Mouse (Mus musculus): ENCODE measurements around the gene Ttll6. TPM values are rescaled to one million over a fixed set of nuclear protein-coding genes. Genes with fewer than 3 reads are reported as not detected.

Gene Ttll6
- total RNA-seq, 2 experiments from 2014 or later: 0.22 to 0.46 TPM

- no peak for TF ChIP-seq CTCF (conservative IDR thresholded peaks at IDR 0.05)
- Histone ChIP-seq H3K27ac (no peak within 1 kb of the TSS), H3K4me3 (no peak within 1 kb of the TSS)
- no peak for DNase-seq (ENCODE audit: low spot score in 2 of 2)
Measured at GRCm38 (mm10) chr11:96193521-96194400, 60.2 kb downstream of the Ttll6 start, which contains the start of gene Hoxb13. Gene Hoxb13, plus strand, starts transcription at chr11:96194316.

- H3K27ac ChIP-seq: no peak overlapping the region
- DNase-seq (ENCODE audit: low spot score in 2 of 2): no peak
- TF ChIP-seq CTCF (conservative IDR thresholded peaks at IDR 0.05): no peak
- H3K4me3 ChIP-seq: no peak overlapping the region
Measured at GRCm38 (mm10) chr11:96194401-96194710, 60.8 kb downstream of the Ttll6 start.

- H3K4me3 ChIP-seq: no peak overlapping the region
- DNase-seq (ENCODE audit: low spot score in 2 of 2): no peak
- H3K27ac ChIP-seq: no peak overlapping the region
- no peak for TF ChIP-seq CTCF (conservative IDR thresholded peaks at IDR 0.05)
Measured at GRCm38 (mm10) chr11:96194961-96195640, 61.5 kb downstream of the Ttll6 start.

GRCm38 (mm10) chr11:96195769-96196280, 62.2 kb downstream of the Ttll6 start:
- no peak for DNase-seq (ENCODE audit: low spot score in 2 of 2)
- Histone ChIP-seq H3K4me3 (no peak overlapping the region), H3K27ac (no peak overlapping the region)
- TF ChIP-seq CTCF (conservative IDR thresholded peaks at IDR 0.05): no peak

- TF ChIP-seq CTCF (conservative IDR thresholded peaks at IDR 0.05): peak; percentile 66
- DNase-seq (ENCODE audit: low spot score in 2 of 2): peak in 1 of 2 experiments; percentile 17
Measured at GRCm38 (mm10) chr11:96198642-96199041, 65.1 kb downstream of the Ttll6 start.

GRCm38 (mm10) chr11:96199181-96200086, 65.8 kb downstream of the Ttll6 start:
- no peak for DNase-seq (ENCODE audit: low spot score in 2 of 2)

More at GRCm38 (mm10) chr11:96198642-96199041, 65.1 kb downstream of the Ttll6 start:
- no peak overlapping the region for H3K27ac ChIP-seq
- no peak overlapping the region for H3K4me3 ChIP-seq

GRCm38 (mm10) chr11:96200183-96200655, 66.6 kb downstream of the Ttll6 start:
- Histone ChIP-seq H3K4me3 (no peak overlapping the region), H3K27ac (no peak overlapping the region)
- no peak for DNase-seq (ENCODE audit: low spot score in 2 of 2)
- no peak for TF ChIP-seq CTCF (conservative IDR thresholded peaks at IDR 0.05)

More at GRCm38 (mm10) chr11:96199181-96200086, 65.8 kb downstream of the Ttll6 start:
- TF ChIP-seq CTCF (conservative IDR thresholded peaks at IDR 0.05): no peak
- Histone ChIP-seq H3K27ac (no peak overlapping the region), H3K4me3 (no peak overlapping the region)

GRCm38 (mm10) chr11:96201741-96202140, 68.2 kb downstream of the Ttll6 start:
- no peak for TF ChIP-seq CTCF (conservative IDR thresholded peaks at IDR 0.05)
- no peak overlapping the region for H3K27ac ChIP-seq
- H3K4me3 ChIP-seq: no peak overlapping the region
- no peak for DNase-seq (ENCODE audit: low spot score in 2 of 2)

GRCm38 (mm10) chr11:96202401-96203081, 69.0 kb downstream of the Ttll6 start:
- DNase-seq (ENCODE audit: low spot score in 2 of 2): no peak
- TF ChIP-seq CTCF (conservative IDR thresholded peaks at IDR 0.05): no peak
- no peak overlapping the region for H3K27ac ChIP-seq
- no peak overlapping the region for H3K4me3 ChIP-seq

GRCm38 (mm10) chr11:96203182-96203788, 69.7 kb downstream of the Ttll6 start:
- TF ChIP-seq CTCF (conservative IDR thresholded peaks at IDR 0.05): no peak
- DNase-seq (ENCODE audit: low spot score in 2 of 2): no peak
- Histone ChIP-seq H3K4me3 (no peak overlapping the region), H3K27ac (no peak overlapping the region)

- Histone ChIP-seq H3K27ac (no peak overlapping the region), H3K4me3 (no peak overlapping the region)
- no peak for TF ChIP-seq CTCF (conservative IDR thresholded peaks at IDR 0.05)
- no peak for DNase-seq (ENCODE audit: low spot score in 2 of 2)
Measured at GRCm38 (mm10) chr11:96203789-96204186, 70.2 kb downstream of the Ttll6 start.
